Mouse (Mus musculus): ENCODE measurements around the gene Dnah7b.
"Not testable (repeated sequence)": the region's sequence is repeated elsewhere in the genome, so short reads cannot be mapped to it uniquely, and the experiment has no call there.

- TF ChIP-seq CTCF, POLR2A (IDR thresholded peaks at IDR 0.05; ENCODE audit: insufficient read depth, low read depth, low read length): not testable (repeated sequence)
Measured at GRCm38 (mm10) chr1:46226136-46226535, 160.0 kb downstream of the Dnah7b start.
